ENCODE assay signal across 8 mouse cellular contexts in the genomic region with DNA sequence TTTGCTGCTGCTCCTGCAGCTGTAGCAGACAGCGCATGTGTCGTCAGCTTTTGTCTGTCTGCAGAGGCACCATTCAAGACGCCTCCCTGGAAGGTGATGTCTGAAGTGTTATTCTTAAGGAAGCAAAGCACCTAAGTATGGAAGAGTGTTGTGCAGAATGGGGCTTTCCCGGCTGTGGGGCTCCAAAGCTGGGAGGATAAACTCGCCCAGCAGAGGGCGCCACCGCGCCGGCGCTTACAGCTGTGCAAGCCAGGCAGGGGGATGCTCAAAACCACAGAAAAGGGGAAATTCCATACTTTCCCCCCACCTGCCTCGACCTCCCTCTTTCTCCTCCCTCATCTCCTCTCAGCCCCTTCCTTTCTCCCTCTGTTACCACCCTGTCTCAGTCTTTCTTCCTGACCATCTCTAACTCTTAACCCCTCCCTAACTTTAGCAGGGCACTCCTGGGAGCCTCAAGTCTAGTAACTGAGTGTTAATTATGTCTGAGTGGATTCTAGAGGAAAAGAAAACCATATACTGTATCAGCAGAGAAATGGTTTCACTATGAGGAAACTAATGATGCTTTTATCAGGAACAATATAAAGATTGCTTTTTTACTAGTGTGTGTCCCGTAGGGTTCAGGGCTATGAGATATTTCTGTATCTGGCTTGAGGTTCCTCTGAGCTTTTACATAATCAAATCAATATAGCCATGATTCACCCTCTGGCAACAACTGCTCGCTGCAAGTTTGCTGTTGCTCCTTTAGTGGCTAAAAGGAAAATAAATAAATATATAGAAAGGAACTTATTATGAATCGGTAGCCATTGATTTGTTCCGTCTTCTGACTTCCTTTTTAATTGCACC.
DNase-seq lines count a peak whose midpoint lies in the region; ATAC-seq and TF ChIP-seq lines count a peak whose summit lies in the region.

No protein-coding gene starts in this region.

- no peaks in the 10 kb centered on the region for H3K79me2 ChIP-seq in MEL (ENCODE audit: control insufficient read depth, insufficient read depth, low read length, poor library complexity)

- no peak overlapping the region for H3K27ac ChIP-seq in MEL (ENCODE audit: control insufficient read depth, low read depth, low read length)
- H3K27ac ChIP-seq in forebrain, embryonic 12.5 days: no peak overlapping the region
- H3K27ac ChIP-seq in lung, embryonic 14.5 days (ENCODE audit: low read depth): no peak overlapping the region

- peak; percentile 20 for TF ChIP-seq RAD21 in MEL (IDR thresholded peaks at IDR 0.05; ENCODE audit: low read depth, low read length)

- intact Hi-C loops in heart, postnatal 36 days (cut with DNase I): loop anchor here (5.0 to 10.0 kb wide), 5 partner anchors 270 to 1032 kb away; no protein-coding TSS in a partner anchor

- WGBS in forebrain, embryonic 12.5 days: 26% methylated on average over 15 of the region's 15 CpGs
- 16% methylated on average over 15 of the region's 15 CpGs for WGBS in lung, embryonic 14.5 days

- H3K9me3 ChIP-seq in MEL (replicated peaks; ENCODE audit: insufficient read depth, low read length): no peaks in the 10 kb centered on the region
- H3K9me3 ChIP-seq in forebrain, embryonic 12.5 days: no peaks in the 10 kb centered on the region
- H3K9me3 ChIP-seq in lung, embryonic 14.5 days (ENCODE audit: low read depth, low read length): no peaks in the 10 kb centered on the region

- no peaks in the 10 kb centered on the region for H3K36me3 ChIP-seq in MEL (ENCODE audit: control insufficient read depth in 1 of 2, insufficient read depth in 2 of 2, low read length in 2 of 2)
- no peaks in the 10 kb centered on the region for H3K36me3 ChIP-seq in forebrain, embryonic 12.5 days (replicated peaks)
- H3K36me3 ChIP-seq in lung, embryonic 14.5 days (ENCODE audit: insufficient read depth): no peaks in the 10 kb centered on the region

- TF ChIP-seq EP300 in MEL (IDR thresholded peaks at IDR 0.05; ENCODE audit: low read depth in 1 of 2, low read length in 2 of 2): no peak

- ATAC-seq in forebrain, embryonic 12.5 days (ENCODE audit: low FRiP score): peak; percentile 89
- peak; percentile 56 for ATAC-seq in lung, embryonic 14.5 days (ENCODE audit: insufficient read depth)

- H3K4me2 ChIP-seq in forebrain, embryonic 12.5 days: no peak overlapping the region
- peak overlapping the region; percentile 3 for H3K4me2 ChIP-seq in lung, embryonic 14.5 days

- no peak for DNase-seq in MEL (ENCODE audit: low read depth, low spot score)
- peak; percentile 5 for DNase-seq in c-Kit-positive CD71-positive TER-119-negative erythroid progenitor cells, embryonic 14.5 days (ENCODE audit: low read depth)
- DNase-seq in heart, postnatal 36 days: peak; percentile 77 to 85
- peak; percentile 54 to 85 for DNase-seq in layer of hippocampus, adult 18-20 months (ENCODE audit: low spot score in 2 of 2)
- peak; percentile 90 for DNase-seq in lung, embryonic 14.5 days
- peak; percentile 50 for DNase-seq in ovary, adult 18-20 months (ENCODE audit: low spot score)
- peak; percentile 84 for DNase-seq in thymus, postnatal 4 days

- H3K9ac ChIP-seq in MEL (ENCODE audit: control insufficient read depth, low read depth, low read length, poor library complexity, severe bottlenecking): no peak overlapping the region
- H3K9ac ChIP-seq in forebrain, embryonic 12.5 days: no peak overlapping the region
- no peak overlapping the region for H3K9ac ChIP-seq in lung, embryonic 14.5 days

- H3K27me3 ChIP-seq in MEL (ENCODE audit: control insufficient read depth in 1 of 2, insufficient read depth in 2 of 2, low read length in 2 of 2): no peaks in the 10 kb centered on the region
- peaks cover 10% of the 10 kb centered on the region; the same call in 1 of the 2 replicates for H3K27me3 ChIP-seq in forebrain, embryonic 12.5 days
- no peaks in the 10 kb centered on the region for H3K27me3 ChIP-seq in lung, embryonic 14.5 days (ENCODE audit: insufficient read depth, low read length)

- TF ChIP-seq POLR2A in MEL (IDR thresholded peaks at IDR 0.05; ENCODE audit: control insufficient read depth in 1 of 2, insufficient read depth in 1 of 2, low read depth in 1 of 2, low read length in 2 of 2, poor library complexity in 1 of 2): no peak

- H3K4me1 ChIP-seq in MEL (ENCODE audit: control insufficient read depth in 1 of 2, insufficient read depth in 2 of 2, low read length in 2 of 2): no peaks in the 10 kb centered on the region
- H3K4me1 ChIP-seq in forebrain, embryonic 12.5 days: no peaks in the 10 kb centered on the region
- H3K4me1 ChIP-seq in lung, embryonic 14.5 days (ENCODE audit: insufficient read depth): peaks cover 11% of the 10 kb centered on the region; the same call in 1 of the 2 replicates

- no peak overlapping the region for H3K4me3 ChIP-seq in MEL (ENCODE audit: control insufficient read depth in 1 of 2, insufficient read depth in 1 of 2, low read depth in 2 of 2, low read length in 2 of 2)
- H3K4me3 ChIP-seq in forebrain, embryonic 12.5 days (replicated peaks): no peak overlapping the region
- H3K4me3 ChIP-seq in lung, embryonic 14.5 days (ENCODE audit: low read depth, low read length): no peak overlapping the region

- TF ChIP-seq CTCF in MEL (IDR thresholded peaks at IDR 0.05 in 2 of 3, conservative IDR thresholded peaks at IDR 0.05 in 1 of 3; ENCODE audit: control insufficient read depth in 1 of 3, insufficient read depth in 1 of 3, low read depth in 2 of 3, low read length in 3 of 3, poor library complexity in 1 of 3, severe bottlenecking in 1 of 3): peak; percentile 28 to 68 (median 34); a peak in 5 of 6 replicates
- TF ChIP-seq CTCF in lung, embryonic 14.5 days (IDR thresholded peaks at IDR 0.05; ENCODE audit: low read depth): peak; percentile 90

TF ChIP-seq in MEL, 35 proteins besides CTCF, POLR2A, EP300 and RAD21:
- TF ChIP-seq SMC3 (IDR thresholded peaks at IDR 0.05; ENCODE audit: low read depth, low read length): peak; percentile 39
- TF ChIP-seq E2F4 (IDR thresholded peaks at IDR 0.05; ENCODE audit: borderline replicate concordance, low read depth, low read length): no peak
TF ChIP-seq in MEL: peak in this region for 1.
